Mouse (Mus musculus): ENCODE data around the gene Pak1.

The Pak1 gene

DNA sequence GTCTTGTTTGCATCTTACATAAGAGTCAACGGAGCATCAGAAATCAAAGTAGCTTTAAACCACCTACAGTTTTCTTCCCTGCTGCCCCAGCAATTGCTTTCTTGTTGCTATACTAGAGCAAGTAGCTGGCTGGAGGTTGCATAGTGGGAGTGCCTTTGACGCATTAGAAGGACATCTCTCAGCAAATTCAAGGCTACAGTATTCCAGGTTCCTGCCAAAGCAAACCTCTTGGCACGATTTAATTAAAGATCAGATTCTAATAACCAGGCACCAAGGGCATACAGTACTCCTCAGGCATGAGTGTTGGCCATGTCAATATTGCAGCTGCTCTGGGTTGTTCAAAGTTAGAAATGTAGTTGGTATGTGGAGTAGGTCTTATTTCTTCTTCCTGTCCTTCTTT is 62.0 kb downstream of the Pak1 start:
- no peak for DNase-seq

DNA sequence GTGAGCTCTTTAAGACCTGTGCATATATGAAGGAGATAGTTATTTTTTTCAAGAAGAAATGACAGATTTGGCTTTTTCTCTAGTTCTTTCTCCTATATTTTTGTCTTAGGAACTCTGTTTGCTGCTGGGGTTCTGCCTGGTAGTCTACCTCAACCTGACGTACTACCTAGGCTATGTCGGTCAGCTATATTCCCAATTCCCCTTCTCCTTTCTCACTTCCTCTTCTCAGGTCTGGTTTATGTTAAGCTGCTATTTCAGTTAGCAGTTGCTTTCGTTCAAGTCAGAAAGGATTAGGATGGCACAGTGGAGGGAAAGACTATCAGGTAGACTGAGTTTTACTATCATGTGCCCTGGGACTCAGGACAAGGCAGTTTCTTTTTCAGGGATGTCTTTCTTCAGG is 75.2 kb downstream of the Pak1 start:
- no peak for DNase-seq

DNA sequence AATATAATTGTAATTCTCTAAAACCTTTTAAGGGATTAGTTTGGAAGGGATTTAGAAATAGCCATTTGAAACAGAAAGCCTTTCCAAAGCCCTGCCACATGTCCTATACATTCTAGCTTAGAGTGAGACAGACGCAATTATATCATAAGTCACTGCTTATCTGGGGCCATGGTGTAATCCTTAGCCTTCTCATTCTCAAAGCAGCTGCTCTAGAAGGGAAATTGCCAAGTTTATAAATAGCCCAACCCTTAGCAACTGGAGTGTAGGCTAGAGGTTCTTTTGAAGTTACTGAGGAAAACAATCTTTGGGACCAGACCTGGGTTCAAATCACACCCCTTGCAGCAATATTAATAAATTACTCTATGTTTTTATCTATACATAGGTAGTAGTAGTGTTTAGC is 76.2 kb downstream of the Pak1 start:
- no peak for DNase-seq

DNA sequence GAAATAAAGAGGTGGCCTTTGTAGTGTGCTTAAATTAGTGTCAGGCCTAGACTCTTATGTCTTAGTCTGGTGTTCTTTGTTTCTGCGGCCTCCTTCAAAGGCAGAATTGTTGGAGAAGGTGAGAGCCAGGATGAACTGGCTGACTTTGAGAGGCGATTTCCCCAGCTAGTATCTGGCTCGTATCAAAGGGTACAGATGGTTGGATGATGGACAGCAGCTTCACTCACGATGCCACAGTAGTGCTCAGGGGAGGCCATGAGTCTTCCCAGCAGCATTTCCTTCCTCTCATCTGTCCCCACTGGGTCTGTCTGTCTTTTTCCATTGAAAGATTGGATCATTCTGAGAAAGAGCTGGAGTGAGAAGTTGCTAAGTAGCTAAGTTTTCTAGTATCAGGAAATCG is 79.5 kb downstream of the Pak1 start:
- no peak for DNase-seq

DNA sequence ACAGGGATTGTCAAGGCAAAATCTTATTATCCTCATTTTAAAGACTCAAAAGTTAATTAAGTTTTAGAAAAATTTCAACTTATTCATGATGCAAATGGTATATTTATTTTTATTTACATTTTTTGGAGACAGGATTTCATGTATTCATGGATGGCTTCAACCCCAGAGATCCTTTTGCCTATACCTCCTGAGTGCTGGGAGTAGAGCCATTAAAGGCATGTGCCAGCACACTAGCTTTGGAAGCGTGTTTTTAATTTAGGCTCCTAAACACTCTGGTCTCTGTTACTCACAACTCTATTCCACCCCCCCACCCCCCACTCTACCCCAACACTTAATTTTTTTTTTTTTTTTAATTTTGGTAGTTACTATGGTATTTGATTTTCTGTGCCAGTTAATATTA is 80.4 kb downstream of the Pak1 start:
- DNase-seq, result no peak

DNA sequence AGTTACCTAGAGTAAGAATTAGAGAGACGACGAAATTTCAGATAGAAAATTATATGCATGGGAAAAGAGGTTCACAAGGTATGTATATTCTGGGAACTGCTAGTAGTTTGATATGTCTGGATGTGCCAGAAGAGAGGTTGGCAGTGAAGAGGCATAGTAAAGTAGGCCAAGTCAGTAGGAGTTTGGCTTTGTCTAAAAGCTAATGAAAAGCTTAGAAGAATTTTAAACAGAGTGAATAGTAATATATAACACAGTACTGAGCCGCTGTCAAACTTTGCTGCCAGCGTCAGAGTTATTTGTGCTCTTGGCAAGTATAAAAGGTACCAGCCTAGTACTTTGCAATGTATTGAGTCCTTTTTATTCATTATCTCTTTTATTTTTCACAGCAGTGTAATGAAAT is 84.1 kb downstream of the Pak1 start:
- DNase-seq, result peak; percentile 20

DNA sequence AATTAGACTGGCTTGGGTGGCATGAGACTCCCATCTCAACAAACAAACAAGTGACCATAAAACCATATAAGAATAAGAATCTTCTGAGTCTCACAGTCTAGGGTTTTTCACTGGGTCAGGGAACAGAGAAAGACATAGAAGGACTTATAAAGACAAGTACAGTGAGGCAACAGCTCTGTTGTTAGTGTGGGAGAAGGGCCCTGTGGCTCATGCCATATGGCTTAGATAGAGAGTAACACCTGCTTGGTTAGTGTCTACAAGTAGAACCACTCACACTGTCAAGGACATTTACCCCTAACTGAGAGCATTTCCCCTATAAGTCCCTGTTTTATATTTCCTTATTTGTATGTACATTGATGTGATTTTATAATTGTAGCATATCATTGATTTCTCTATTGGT is 85.0 kb downstream of the Pak1 start:
- DNase-seq, result no peak

DNA sequence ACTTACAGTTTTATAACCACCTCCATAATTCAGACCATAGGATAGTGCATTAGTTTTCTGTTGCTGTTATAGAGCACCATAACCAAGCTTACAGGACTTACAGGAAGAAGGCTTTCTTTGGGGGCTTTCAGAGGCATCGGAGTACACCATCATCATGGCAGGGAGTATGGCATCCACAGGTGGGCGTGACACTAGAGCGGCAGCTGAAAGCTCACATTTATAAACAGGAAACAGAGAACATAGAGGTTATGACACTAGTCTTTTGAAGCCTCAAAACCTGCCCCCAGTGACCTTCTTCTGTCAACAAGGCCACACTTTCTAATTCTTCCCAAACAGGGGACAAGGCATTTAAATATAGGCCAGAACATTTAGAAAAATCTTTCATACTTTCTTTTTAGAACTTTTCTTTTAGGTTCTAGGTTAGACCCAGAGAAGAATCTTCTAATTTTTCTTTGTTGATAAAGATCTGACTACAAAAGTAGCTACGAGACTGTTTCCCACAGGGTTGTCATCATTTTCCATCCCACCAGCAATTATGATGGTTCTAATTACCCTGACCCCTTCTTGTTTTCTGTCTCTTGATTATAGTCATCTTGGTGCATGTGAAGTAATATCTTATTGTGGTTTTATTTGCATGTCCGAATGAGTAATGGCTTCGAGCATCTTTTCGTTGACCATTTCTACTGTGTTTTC is 89.7 kb downstream of the Pak1 start:
- DNase-seq, result no peak

DNA sequence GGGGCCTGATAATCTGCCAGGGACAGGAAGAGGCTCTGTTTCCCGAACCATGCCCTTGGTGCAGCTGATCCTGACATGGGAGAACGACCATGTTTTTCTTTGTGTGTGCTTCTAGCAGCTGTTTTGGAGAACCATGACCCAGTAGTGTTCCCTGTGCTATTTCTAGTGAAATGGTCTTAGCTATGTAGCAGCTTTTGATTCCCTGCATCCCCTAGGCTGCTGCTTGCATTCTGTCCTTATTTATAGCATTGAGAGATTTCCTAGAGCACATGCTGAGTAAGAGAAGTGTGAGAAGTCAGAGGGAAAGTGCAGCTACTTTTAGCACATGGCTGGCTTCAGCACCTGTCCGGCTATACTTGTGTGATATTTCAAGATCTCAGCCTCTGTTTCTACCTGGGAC is 123.3 kb downstream of the Pak1 start:
- DNase-seq, result peak; percentile 19

DNA sequence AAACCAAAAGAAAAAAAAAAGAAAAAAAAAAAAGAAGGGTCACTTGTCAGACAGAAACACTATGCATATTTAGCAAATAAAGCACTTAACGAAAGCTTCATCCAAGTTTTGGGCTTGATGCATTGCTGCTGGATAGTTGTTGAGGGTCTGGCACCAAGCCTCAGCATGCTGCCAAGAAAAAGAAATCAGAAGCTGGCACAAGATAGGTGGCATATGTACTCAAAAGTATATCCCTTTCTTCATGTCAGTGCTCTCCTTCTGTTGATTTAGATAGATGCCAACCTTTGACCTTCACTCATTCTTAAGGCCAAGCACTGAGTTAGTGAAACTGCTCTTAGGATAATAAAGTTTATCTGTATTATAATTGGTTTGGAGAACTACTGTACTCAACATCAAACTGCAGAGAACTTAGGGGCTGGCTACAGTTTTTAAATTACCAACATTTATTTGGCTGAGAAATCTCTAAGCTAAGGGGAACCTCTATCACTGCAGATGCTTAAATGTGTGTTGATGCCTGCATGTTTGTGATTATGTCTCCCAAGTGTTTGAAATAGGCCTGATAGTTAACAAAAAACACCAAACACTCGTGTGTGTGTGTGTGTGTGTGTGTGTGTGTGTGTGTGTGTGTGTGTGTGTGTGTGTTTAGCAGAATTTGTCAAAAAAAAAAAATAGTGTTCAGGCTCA is 126.6 kb downstream of the Pak1 start:
- peak; percentile 26 for DNase-seq

DNA sequence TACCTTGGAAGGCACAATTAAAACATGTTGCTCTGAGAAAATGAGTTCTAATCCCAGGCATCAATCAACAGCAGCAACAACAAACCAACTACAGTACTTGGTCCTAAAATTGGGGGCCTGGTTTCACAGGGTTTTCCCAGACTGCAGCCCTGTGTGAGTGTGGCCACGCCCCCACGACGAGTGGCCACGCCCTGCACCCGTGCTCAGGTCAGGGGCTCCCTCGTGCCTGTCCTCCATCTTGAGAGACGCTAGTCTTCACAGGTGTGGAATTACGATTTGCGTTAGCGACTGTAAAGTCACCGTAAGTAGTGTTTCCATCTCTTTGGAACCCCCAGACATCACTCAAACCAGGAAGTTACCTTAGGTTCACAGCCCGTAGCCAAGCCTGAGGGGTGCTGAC is 131.4 kb downstream of the Pak1 start, which contains the start of gene Gdpd4:
Gene Gdpd4 (plus strand): TSS at position 214 of the 400 bp plus-strand sequence.
- no peak for DNase-seq

DNA sequence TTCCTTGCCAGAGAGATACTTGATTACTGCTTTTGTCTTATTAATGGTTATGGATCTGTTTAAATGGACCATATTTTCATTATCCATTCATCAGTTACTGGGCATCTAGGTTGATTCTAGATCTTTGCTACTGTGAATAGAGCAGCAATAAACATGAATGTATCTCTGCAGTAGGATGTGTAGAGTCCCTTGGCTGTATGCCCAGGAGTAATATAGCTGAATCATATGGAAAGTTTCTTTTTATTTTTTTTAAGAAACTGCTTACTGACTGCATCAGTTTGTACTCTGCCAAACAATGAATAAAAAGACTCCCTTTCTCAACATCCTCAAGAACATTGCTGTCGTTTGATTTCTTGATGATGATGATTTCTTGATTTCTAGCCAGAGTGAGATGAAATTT is 137.5 kb downstream of the Pak1 start:
- peak; percentile 28 for DNase-seq

DNA sequence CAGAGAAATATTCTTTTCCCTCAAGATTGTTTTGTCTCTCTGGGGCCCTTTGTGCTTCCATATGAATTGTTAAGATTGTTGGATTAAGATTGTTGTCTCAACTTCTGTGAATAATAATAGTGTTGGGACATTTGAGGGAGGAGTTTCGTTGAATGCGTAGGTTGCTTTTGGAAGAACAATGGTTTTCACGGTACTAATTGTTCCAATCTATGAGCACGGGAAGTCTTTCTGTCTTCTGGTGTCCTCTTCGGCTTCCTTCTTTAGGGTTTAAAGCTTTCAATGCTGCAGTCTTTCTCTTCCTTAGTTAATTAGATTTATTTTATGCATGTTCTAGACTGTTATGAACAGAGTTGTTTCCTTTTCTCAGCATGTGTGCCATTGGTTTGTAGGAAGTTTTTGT is 138.6 kb downstream of the Pak1 start:
- no peak for DNase-seq

DNA sequence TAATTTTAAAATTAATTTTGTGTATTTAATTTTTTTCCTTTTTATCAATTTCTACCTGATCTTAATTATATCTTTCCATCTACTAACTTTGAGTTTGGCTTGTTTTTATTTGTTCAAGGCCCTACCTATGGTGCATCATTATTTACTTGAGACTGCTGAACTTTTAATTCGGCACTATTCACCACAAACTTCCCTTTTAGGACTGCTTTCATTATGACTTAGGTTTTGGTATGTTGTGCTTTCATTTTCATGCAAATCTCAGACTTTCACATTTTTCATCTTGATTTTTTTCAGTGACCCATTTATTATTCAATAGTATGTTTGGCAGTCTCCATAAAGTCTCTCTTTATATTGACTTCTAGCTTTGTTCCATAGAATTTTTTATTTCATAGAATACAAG is 156.1 kb downstream of the Pak1 start:
- no peak for DNase-seq
